Mouse (Mus musculus) layer of hippocampus, postnatal 14 days (tissue): ENCODE measurements around the gene Wfikkn2. TPM values are rescaled to one million over a fixed set of nuclear protein-coding genes. Genes with fewer than 3 reads are reported as not detected.

Experiments
- DNase-seq, 2 experiments: peaks; one replicate each; pipeline ENCODE4 v3.0.0; 2021 to 2022; ENCODE audit warnings: low spot score in 2 of 2, mixed read lengths in 1 of 2
- total RNA-seq, 2 experiments: library from RNA; stranded (reverse); gene quantifications; 2 replicates each; pipeline ENCODE4 v1.2.3; 2021

The Wfikkn2 gene
- total RNA-seq, 2 experiments from 2014 or later: 1.4 to 5.1 TPM

DNA sequence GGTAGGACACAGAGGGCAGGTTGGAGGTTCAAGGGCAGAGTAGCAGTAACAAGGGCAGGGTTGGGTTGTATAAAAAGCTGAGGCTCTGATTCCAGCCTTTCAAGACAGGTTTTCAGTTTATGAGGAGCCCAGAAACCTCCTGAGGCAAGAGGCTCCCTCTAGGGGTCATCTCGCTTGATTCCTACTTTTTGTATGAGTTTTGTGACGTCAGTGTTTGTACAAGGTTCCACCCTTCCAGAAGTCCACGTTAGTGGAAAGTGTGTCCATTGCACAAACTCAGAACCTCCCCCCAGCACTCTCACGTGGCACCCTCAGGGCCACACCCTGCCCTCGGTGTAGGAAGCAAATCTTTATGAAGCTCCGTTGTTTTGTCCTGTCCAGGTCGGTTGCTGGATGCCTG, 19.8 kb downstream of the Wfikkn2 start:
- DNase-seq: peak in 1 of 2 experiments; percentile 58

DNA sequence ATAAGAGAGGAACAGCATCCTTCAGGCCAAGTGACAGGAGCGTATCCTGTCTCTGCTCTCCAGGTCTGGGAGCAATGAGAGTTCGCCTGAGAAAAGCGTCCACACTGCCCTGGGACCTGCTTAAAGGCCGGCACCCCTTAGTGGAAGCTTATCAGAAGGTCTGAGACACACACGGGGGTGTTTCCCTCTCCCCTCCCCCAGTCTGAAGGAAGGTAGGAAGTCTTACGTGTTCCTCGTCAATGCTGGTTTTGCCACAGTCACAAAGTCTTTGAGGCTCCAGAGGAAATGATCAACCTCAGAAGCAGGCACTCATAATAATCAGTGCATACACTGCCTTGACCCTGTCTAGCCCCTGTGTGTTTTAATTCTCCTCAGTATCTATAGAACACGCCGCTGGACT, 22.3 kb downstream of the Wfikkn2 start:
- DNase-seq: no peak

DNA sequence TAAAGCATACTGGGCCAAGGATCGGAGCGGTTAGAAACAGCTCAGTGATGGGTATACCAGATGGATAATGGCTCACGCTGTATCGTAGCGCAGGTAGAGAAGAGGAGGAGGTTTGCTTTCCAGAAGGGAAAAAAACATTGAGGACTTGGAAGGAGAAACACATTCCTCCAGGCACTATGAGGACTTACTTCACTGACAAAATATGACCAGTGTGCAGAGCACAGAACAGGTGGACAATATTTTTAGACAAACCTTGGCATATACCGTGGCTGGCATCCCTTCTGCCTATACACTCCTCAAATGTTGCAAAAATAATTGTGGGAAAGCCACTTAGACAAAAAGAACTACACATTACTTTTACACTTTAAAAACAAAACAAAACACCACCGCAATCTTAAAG, 24.5 kb downstream of the Wfikkn2 start:
- no peak for DNase-seq

DNA sequence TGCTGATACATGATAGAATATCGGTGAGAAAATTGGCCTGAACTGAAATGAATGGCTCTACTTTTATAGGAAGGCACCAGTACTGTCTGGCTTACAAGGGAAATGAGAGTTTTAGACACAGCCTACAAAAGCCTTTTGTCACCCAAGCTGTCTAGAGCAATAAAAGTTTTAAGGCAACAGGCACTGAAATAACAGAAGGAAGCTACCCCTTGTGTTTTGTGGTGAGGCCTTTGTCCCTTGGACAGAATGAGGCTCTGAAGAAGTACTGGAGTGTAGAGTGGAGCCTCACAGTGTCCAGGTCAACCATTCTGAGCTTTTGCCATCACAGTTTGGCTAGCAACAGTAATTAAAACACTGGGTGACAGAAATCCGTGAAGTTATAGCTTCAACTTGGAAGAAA, 29.6 kb downstream of the Wfikkn2 start:
- DNase-seq: no peak

DNA sequence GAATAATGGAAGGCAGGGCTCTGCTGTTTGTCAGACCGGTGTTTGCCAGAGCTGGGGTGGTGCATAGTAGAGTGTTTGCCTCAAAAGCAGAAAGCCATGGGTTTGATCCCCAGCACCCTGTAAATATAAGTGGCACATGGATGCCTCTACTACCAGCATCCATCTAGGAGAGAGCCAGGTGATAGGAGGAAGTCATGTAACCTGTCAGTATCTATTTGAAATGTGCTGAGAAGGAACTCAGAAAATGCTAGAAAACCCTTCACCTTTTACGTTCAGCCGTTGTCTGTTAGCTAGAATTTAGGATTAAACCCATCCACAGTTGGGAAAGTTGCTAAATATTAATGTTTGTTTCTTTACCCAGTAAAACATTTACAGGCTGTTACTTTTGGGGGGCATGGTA, 30.2 kb downstream of the Wfikkn2 start:
- DNase-seq: no peak

DNA sequence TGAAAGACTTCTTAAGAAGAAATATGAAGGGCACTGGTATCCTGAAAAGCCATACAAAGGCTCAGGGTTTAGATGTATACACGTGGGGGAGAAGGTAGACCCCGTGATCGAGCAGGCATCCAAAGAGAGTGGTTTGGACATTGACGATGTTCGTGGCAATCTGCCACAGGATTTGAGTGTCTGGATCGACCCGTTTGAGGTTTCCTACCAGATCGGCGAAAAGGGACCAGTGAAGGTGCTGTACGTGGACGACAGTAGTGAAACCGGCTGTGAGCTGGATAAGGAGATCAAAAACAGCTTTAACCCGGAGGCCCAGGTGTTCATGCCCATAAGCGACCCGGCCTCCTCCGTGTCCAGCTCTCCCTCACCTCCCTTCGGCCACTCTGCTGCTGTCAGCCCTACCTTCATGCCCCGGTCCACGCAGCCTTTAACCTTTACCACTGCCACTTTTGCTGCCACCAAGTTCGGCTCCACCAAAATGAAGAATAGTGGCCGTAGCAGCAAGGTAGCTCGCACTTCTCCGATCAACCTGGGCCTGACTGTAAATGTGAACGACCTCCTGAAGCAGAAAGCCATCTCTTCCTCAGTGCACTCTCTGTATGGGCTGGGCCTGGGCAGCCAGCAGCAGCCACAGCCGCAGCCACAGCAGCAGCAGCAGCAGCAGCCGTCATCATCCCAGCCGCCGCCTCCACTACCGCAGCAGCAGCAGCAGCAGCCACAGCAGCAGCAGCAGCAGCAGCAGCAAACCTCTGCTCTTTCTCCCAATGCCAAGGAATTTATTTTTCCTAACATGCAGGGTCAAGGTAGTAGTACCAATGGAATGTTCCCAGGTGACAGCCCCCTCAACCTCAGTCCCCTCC, 31.8 kb downstream of the Wfikkn2 start:
- no peak for DNase-seq

DNA sequence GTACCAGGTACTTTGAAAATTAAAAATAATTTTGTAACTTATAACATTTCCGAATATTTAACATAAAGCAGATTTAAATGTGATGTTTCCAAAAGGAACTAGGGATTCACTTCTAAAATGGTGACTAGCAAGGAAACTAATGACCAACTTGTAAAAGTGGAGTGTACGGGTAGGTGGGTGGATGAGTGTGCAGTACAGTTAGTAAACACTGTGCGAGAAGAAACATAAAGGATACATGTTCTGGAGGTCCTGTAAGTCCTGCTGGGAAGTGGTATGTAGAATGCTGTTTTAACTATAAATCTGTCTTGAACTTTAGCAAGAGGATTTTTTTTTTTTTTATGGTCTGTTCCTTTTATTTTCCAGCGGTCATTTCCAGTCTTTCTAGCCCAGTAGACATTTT, 32.8 kb downstream of the Wfikkn2 start:
- DNase-seq: no peak

DNA sequence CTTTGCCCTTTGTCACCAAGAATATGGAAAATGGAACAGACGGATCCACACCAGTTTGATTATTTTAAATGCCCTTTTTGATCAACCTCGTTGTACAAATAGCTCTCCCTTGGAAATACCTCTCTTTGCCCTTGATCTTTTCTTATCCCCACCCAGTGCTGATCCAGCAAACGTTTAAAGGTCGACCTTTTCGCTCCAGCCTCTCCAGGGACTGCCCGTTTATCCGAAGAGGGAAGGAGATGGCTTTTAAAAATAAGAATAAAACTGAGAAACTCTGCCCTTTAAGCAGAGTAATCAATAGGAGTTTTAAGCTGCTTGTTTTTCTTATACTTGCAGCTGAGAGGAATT, 33.3 kb downstream of the Wfikkn2 start:
- DNase-seq: no peak

DNA sequence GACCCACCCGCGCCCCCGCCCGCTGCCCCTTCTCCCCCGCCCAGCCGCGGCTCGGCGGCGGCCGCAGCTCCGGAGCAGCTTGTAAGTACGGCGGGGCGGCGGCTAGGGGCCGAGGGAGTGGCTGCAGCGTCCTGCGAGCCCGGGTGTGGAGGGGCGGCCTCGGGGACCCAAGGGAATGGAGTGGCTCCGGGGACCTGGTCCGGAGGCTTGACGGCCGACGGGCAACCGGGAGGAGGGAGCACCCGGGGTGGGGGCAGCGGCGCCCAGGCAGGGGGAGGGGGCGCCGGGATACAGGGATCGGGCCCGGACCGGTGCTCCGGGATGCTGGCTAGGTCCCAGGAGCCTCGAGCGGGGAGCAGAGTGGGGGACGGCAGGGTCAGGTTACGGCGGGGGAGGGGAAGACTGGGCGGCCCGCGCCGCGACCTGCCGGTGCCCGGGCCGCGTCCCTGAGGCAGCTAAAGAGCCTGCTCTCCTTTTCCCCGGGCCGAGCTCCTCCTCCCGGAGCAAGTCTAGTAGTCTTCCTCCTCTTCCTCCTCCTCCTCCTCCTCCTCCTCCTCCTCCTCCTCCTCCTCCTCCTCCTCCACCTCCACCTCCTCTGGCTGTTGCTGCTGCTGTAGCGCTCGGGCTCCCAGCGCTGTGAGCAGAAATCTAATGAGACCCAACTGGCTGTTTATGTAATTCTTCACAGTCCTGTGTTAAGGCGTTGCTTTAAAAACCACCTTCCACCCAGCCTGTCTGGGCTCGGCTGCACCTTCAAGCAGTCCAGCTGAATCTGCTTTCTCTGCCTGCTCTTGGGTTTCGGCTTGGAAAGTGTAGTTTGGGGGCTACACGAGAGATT, 33.9 kb downstream of the Wfikkn2 start:
- DNase-seq: peak; percentile 59

DNA sequence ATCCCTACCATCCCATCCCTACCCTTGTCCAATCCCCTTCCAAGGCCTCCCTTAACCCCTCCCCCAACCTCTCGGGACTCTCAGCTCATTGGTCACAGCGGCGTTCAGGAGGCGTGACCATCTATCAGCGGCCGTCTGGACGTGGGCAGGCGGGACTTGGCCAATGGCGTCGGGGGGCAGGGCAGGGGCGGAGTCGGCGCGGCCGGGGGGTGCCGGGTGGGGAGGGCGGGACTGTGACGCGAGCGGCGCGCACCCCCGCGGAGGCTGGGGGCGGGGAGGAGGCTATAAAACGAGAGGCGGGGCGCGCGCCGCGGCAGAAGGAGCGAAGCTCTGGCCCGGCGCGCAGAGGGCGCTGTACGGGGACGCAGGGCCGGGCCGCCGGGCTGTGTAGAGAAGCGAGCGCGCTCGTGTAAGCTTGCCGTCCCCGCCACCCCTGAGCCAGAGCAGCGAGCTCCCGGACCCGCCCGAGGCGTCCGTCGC, 34.6 kb downstream of the Wfikkn2 start, which contains the start of gene Tob1:
Gene Tob1 (plus strand): TSS at position 331 of the 480 bp plus-strand sequence.
- DNase-seq: peak; percentile 94 to 100

DNA sequence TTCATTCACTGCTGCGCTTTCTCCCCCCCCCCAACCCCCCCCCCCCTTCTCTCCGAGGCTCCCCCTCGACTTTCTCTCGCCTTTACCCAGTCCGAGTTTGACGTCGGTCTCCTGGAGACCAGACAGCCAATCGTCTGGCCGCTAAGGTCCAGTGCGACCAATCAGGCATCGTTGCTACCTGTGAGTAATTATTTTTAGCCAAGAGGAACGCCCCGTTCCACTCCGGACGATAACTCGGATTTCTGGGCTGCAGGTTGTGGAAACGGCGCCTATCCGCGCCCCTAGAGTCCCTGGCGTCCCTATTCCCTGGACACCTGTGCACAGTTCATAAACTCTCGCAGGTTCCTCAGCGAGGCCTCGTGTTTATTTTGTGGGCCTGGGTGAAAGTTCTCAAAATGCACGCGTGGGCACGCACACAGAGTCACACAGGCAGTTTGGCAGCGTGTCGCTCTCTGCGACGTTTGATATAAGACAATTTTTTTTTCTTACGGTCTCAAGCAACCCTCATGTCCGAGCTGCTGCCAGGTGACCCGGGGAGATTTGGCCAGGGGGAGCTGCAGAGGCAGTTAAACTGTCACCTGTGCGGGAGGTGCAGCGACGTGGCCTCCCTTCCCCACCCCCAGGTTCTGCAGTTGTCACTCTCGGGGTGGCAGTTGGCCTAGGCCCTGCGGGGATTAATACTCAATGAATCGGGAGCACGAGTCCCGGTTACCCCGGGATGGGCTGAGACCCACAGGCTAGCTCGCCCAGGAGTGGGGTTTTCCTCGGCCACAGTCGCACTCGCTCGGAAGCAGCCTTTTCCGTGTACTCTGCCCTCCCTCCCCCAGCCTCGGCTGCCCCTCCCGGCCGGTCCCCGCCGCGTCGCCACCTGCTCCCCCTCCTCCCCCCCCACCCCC, 35.4 kb downstream of the Wfikkn2 start:
- DNase-seq: peak; percentile 86 to 95

DNA sequence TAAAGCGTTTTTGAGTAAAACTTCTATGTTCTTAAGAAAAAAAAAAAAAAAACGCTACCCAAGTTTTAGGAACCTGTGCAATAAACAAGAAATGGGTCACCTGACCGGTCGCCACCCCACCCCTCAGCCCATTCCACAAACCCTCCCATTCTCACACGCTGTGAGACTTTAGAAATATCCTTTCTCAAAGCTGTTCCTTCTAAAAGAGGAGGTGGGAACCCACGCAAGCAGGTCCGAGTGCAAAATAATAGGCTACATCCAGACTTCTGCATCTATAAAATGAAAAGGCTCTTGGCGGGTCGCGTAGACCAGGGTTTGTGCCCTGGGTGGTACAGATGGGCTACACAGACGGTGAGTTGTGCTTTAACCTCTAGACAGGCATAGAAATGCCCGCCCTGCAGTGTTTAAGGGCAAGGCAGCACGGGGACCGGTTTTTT, 36.1 kb downstream of the Wfikkn2 start:
- no peak for DNase-seq

DNA sequence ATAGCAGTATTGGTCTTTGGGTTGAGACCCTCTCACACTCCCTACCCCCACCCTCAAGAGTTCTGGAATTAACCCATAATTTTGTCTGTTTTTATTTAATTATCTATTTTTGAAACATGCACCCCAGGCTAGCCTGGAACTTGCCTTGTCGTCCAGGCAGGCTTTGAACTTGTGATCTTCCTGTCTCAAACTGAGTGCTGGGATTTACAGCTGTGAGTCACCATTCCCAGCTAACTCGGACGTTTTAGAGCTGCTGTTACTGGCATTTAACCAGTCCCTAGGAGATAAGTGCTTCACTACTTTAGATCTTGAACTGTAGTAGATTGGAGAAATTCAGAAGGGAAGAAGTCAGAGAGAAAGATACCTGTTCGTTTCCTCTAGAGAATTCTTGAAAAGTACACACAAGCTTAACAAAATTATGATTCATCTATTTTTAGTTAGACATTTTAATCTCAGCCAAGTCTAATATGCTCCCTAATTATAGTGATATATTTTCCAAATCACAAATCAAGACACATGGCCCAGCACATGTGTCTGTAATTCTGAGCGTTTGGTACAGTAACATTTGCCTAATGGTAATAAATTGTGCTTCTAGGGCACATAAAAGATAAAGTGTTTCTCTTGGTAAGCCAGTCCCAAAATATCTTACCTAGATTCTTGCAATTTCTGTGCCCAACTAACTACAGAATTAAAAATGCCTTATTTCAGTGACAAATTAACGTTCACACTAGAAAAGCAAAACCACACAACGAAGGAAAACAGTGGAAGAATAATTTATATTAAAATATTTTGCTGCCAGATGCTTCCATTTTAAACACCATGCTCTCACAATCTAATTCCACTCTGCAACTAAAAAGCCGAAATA, 36.8 kb downstream of the Wfikkn2 start:
- DNase-seq: peak in 1 of 2 experiments; percentile 56

DNA sequence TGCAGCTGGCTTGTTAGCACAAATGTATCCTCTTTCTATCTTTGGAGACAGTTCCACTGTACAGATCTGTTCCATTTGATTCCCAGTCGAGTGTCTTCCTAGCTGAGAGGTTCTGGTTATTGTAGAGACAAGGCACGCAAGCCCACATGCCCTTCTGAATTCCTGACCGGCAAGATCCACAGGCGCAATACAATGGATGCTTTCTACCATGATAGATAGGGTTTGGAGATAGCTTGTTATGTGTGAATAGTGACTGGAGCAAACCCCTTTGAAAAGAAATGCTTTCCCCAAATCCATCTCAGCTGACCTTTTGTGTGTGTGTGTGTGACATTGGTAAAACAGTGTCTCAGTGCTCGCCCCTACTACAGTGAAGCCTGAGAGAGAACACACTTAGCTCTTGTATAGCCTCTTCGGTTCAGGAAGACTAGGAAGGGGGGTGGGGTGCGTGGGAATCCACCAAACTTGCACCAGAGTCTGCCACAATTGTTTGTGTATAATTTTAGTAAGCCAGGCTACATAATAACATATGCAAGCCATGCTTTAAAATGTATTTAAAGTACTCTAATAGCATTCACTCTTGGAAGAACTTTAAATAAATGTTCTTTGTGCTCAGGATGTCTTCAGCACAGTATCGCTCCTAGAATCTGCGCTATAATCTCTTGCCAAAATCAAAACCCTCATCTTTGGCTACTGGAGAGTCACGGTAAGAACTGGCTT, 39.2 kb downstream of the Wfikkn2 start:
- DNase-seq: no peak

DNA sequence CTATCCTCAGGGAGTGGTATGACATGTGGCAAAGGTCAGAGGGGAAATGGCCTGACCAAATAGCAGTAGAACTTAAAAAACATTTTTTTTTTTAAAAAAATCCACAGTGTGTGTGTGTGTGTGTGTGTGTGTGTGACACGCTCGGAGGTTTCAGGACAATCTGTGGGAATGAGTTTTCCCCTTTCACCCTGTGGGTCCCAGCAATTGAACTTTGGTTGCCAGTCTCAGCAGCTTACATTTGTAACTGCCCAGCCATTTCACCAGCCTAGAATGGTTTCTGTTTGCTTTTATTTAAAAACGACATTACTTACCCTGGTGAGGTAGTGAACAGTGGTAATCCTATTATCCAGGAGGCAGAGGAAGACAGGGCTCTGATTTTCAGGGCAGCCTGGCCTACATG, 42.7 kb downstream of the Wfikkn2 start:
- no peak for DNase-seq

DNA sequence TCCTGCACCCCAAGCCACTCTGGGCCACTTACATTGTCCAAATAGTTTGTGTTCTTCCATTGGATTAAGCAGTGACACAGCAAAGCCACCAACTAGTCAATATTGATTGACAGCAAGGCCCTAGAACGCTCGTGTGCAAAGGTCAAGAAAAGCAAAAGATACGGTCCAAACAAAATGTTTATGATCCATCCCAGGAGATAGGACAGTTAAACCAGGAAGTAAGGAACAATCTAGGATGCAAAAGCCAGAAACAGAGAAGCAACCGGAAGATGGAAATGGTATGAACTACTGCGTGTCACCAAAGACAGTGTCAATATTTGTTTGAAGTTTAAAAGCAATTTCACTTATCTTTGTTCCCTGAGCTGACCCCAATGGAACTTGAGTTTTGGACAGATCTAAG, 43.7 kb downstream of the Wfikkn2 start:
- no peak for DNase-seq

DNA sequence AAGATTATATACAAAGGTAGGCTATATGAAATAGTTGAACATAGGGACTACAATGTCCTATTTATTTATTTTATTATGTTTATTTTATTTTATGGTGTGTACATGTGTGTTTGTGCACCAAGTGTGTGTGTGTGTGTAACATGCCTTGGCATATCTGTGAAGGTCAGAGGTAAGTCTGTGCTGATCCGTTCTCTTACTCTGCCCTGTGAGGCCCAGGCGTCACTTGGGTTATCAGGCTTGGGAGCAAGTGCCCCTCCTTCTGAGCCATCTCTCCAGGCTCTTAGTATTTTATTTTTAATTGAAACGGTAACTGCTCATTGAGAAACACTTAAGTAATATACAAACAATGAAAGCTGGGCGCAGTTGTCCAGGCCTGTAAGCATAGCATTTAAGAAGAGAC, 45.4 kb downstream of the Wfikkn2 start:
- DNase-seq: no peak

DNA sequence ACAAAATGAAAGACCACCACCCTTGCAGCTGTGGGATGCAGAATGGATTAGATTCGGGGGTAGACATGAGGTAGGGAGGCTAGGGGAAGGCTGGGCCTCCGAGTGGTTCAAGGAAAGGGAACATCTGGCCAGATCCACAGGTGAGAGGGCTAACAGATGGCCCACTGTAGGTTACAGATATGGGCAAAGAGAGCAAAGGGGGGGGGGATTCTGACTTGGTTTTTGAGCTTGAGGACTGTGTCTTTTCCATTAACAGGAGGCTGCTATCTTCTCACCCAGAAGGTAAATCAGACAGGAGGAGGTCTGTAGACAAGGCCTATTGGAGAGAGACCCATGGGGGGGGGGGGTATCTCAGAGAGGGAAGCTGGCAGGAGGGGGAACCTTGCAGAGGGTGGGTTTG, 46.0 kb downstream of the Wfikkn2 start:
- DNase-seq: no peak

DNA sequence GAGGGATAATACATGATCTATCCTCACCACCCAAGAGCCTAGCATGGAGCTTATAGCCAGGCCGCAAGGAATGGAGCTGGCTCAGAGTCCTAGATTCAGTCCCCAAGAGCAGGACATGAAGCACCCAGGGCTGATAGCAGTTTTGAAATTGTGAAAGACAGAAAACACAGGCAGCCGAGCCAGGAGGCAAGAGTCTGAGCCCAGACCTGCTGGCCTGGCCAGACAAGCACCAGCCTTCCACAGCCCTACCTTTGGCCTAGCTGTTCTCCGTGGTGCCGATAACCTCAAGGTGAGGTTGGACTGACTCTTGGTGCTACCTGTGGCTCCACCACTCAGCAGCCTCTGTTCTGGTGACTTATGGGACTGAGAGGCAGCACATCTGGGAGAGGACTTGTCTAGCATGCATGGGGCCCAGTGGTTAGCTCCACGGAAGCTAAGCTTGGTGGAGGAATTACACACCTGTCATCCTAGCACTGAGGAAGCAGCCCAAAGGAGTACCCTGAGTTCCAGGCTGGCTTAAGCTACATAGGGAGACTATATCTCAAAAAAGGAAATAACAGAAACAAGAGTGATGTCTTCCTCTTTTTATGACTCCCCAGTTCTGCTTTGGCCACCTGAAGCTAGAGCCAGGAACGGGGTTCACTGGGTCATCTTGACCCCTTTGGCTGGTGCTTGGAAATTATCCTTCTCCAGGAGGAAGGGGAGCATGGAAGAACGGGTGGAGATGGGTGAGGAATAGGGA, 47.2 kb downstream of the Wfikkn2 start:
- no peak for DNase-seq
